Mouse (Mus musculus): ENCODE measurements at regions not wholly inside any gene's neighbourhood (a gene's known extent, or its start where the extent isn't known, plus 50 kb on each side); places are given as distances from the start of the nearest gene placed in this dataset.

DNA sequence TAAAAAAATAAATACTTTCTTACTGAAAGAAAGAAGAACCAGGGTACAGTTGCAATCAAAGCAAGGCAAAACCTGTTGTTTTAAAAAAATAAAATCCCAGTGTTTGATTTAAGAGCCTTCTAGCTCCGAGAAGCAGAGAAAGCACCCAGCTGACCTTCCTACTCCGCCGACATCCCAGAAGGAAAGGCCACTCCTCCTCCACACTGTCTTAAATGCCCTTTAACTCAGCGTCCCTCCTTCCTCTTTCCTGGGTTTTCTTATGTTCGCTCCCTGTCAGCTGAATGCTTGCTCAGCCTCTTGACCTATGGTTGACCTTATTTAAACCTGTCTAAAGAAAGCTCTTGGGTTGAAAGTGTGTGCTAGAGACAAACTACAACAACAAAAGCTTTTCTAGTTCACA is 79.1 kb downstream of the Sptssa start:
- DNase-seq, result peak in 1 of 2 experiments; percentile 8

DNA sequence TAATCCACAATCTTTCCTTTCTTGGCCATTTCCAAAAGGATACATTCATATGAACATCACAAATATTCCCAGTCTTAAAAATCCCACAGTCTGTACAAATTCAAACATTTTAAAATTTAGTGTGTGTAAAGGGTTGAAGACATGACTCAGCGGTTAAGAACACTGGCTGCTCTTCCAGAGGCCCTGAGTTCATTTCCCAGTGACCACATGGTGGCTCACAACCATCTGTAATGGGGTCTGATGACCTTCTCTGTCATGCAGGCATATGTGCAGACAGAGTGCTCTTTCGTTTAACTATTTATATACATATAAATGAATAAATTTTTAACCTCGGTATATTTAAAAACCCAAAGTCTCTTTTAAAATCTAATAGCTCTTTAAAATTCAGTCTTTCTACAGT is 79.6 kb downstream of the Sptssa start:
- DNase-seq, result no peak

- DNase-seq, result no peak
Observed at GRCm38 (mm10) chr12:54572866-54573265, 83.5 kb downstream of the Sptssa start.

GRCm38 (mm10) chr12:54568078-54568931 is 88.1 kb downstream of the Sptssa start:
- no peak for DNase-seq

- no peak for DNase-seq
Observed at GRCm38 (mm10) chr12:54567426-54567790, 89.0 kb downstream of the Sptssa start.

GRCm38 (mm10) chr12:54566532-54567425 is 89.6 kb downstream of the Sptssa start:
- no peak for DNase-seq

- DNase-seq, result no peak
Observed at GRCm38 (mm10) chr12:54561981-54562380, 94.4 kb downstream of the Sptssa start.

DNA sequence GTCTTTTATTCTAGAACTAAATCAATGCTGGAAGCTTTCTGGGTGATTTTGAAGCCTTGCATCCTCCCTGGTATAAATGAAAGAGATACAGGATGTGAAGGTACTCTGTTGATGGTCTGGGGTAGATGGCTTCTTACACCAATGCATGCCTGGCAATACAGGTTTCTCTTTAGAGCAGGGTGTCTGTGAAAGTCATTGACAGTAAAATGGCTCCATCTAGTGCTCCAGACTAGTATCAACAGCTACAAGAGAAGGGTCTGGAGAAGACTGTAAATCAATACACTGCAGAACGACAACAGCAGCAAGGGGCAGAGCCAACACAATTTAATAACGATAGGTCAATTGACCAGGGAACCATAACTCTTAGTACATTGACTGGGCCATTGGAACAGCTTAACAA is 98.3 kb downstream of the Sptssa start:
- DNase-seq, result peak in 1 of 2 experiments; percentile 3

- no peak for DNase-seq
Observed at GRCm38 (mm10) chr12:54549659-54550058, 106.7 kb downstream of the Sptssa start.

GRCm38 (mm10) chr12:54545821-54546608 is 110.4 kb downstream of the Sptssa start:
- peak; percentile 35 to 47 for DNase-seq

DNA sequence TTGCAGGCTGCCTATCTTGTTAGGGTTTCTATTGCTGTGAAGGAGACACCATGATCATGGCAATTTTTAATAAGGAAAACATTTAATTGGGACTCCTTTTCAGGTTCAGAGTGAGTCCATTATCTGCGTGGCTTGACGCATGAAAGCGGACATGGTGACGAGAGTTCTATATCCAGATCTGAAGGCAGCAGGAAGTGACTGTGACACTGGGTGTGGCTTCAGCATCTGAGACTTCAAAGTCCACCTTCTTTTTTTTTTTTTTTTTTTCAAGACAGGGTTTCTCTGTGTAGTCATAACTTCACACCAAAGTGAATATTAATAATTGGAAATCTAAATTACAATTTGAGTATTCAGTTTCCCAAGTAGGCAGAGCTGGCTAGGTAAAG is 118.1 kb downstream of the Sptssa start:
- no peak for DNase-seq

DNA sequence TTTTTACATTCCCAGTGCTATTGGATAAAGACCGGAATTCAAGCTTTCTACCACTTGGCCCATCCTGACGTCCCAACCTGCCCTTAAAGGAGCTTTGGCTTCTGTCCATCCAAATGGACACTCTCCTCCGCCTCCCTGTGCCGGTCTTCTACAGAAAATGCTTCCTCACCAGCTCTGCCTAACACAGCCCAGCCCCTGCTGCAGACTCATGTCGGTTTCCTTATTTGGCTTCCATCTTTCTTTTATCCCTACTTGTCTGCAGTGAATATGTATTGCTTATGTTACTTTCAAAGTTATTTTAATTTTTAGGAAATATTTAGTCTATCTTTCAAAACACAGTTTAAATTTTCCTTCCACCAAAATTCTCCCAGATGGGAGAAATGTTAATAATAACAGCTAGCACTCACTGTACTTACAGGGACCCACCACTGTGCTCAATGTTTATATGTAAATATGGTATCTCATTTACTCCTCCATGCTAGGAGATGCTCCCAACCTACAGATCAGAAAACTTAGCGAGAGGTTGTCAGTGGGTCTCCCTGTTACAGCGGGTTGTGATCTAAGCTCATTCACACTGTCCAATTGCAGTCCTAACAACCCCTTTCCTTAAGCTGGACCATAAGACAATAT is 118.6 kb downstream of the Sptssa start:
- no peak for DNase-seq

- DNase-seq, result no peak
Observed at GRCm38 (mm10) chr12:54537022-54537421, 119.4 kb downstream of the Sptssa start.

DNA sequence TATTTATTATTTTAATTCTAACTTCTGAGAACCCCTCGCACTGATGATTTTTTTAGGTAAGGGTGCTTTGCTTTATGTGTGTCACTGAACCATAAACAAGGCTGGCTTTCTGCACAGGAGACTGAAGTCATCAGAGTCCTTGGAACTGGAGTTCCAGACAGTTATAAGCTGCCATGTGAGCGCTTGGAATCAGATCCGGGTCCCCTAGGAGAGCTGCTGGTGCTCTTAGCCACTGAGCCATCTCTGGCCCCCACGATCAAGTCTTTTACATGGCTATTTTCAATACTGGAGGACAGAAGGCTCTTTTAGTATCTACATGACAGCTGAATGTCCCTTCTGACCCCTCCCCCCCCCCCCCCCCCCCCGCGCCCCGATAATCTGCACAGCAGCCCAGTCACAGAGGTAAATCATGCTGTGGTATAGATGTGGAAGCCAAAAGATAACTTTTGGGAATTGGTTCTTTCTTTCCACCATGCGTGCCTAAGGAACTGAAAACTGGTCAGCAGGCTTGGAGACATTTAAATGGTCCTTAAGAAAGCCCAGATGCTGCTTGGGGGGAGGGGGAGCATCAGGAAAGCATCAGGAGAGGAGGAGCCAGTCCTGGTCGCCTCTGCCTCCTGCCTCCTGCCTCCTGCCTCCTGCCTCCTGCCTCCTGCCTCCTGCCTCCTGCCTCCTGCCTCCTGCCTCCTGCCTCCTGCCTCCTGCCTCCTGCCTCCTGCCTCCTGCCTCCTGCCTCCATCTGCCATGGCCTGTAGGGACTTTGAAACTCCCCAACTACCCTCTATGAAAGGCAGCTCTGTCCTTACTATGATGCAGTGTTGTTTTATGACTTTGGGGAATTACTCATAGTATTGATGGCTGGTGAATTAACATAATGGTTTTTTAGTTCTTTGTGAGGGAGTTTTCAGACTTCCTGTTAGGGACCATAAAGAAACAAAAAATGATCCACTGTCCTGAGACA is 120.5 kb downstream of the Sptssa start:
- no peak for DNase-seq

GRCm38 (mm10) chr12:54534910-54535309 is 121.5 kb downstream of the Sptssa start:
- no peak for DNase-seq

DNA sequence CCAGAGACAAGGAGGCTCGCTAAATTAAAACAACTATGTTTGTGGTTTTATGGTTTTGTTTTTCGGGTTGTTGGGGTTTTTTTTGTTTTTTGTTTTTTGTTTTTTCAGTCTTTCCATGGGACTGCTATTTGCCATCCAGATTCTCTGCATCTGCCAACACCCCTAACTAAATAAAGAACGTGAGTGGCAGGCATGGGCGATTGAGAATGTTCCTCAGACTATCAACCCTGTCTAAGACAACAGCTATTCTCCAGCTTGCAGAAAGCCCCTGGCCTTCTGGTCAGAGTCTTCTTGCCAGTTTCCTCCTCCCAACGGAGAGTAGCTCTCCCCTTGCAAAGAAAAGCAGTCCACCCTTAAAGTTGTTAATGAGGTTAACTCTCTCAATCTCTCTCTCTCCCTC is 123.2 kb downstream of the Sptssa start:
- DNase-seq, result no peak

- no peak for DNase-seq
Observed at GRCm38 (mm10) chr12:54532062-54532461, 124.3 kb downstream of the Sptssa start.

DNA sequence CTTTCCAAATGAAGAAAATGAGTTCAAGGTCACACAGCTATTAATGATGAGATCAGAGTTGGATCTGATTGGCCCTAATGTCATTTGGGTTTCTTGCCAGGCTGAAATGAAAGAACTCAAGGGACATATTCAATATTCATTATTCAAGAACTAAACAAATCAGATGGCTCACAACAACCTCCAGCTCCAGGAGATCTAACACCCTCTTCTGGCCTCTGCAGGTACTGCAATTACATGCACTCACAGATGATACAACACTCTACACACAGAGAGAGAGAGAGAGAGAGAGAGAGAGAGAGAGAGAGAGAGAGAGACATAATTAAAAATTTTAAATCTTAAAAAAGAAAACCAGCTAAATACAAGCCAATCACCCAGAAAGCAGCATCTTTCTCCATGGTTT is 128.3 kb downstream of the Sptssa start:
- no peak for DNase-seq

- no peak for DNase-seq
Observed at GRCm38 (mm10) chr12:54527577-54527976, 128.8 kb downstream of the Sptssa start.

GRCm38 (mm10) chr12:54520406-54520805 is 136.0 kb downstream of the Sptssa start:
- no peak for DNase-seq

DNA sequence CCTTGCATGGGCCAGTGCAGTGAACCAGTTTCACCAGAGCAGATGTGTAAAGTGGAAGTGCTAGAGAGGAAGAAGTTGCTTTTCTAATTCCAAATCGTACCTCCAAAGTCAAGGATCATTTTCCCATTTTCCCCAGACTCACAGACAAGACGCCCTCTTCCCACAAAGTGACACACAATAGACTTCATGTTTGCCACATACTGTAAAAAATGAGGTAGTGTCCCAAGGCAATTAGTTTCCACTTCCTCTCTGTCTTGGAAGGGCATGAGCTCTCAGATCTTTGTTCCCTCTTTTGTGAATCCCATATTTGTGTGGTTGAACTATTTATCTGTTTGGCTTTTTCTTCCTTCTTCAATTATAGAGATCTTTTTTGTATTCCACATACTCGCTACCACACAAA is 137.0 kb downstream of the Sptssa start:
- DNase-seq, result no peak
